Mouse (Mus musculus) stomach, embryonic 14.5 days (tissue): ENCODE data around the gene Tox3. TPM values are rescaled to one million over a fixed set of nuclear protein-coding genes. Genes with fewer than 3 reads are reported as not detected.

Source experiments
- ATAC-seq: fragments of 200-750 bp; cut with Nextera tagmentation; 2 replicates; pipeline ENCODE4 v1.8.0; 2017; ENCODE audit warnings: low read depth, moderate TSS enrichment; ENCODE audit not compliant: insufficient number of reproducible peaks, insufficient read depth, low FRiP score
- H3K27ac ChIP-seq: fragments of 300-500 bp; sonication (generic); 2 replicates; pipeline ENCODE4 v1.5.1; 2014; ENCODE audit warnings: mild to moderate bottlenecking, low read length, moderate library complexity, mixed read lengths
- H3K27me3 ChIP-seq: fragments of 300-500 bp; sonication (generic); 2 replicates; pipeline ENCODE4 v1.6.1; 2014; ENCODE audit warnings: low read length, control low read depth, mixed read lengths; ENCODE audit not compliant: control insufficient read depth, insufficient read depth
- H3K36me3 ChIP-seq: fragments of 300-500 bp; sonication (generic); 2 replicates; pipeline ENCODE4 v1.6.1; 2014; ENCODE audit warnings: mild to moderate bottlenecking, control low read depth, low read length, moderate library complexity, mixed read lengths; ENCODE audit not compliant: control insufficient read depth, insufficient read depth
- H3K4me1 ChIP-seq: fragments of 300-500 bp; sonication (generic); 2 replicates; pipeline ENCODE4 v1.6.1; 2014; ENCODE audit warnings: low read length, control low read depth, mixed read lengths; ENCODE audit not compliant: control insufficient read depth, insufficient read depth
- H3K4me2 ChIP-seq: fragments of 300-500 bp; sonication (generic); replicated peaks from 2 replicates; pipeline ENCODE4 v1.6.1; 2014; ENCODE audit warnings: low read depth, low read length, control low read depth
- H3K4me3 ChIP-seq: fragments of 300-500 bp; sonication (generic); 2 replicates; pipeline ENCODE4 v1.5.1; 2014; ENCODE audit warnings: low read depth, low read length, control low read depth
- H3K9ac ChIP-seq: fragments of 300-500 bp; sonication (generic); replicated peaks from 2 replicates; pipeline ENCODE4 v1.6.1; 2014; ENCODE audit warnings: low read depth, mild to moderate bottlenecking, control low read depth, low read length, moderate library complexity, mixed read lengths
- H3K9me3 ChIP-seq: fragments of 300-500 bp; sonication (generic); 2 replicates; pipeline ENCODE4 v1.6.1; 2016; ENCODE audit warnings: low read depth, low read length, control low read depth; ENCODE audit not compliant: control insufficient read depth
- WGBS: fragments of 180-500 bp; shearing (Covaris S2); extraction: QIAGEN DNeasy Blood & Tissue Kit; methylation state at CpG from one replicate; pipeline ENCODE4 v1.1.7; 2014; 5-methylcytosine and 5-hydroxymethylcytosine counted together
- polyA plus RNA-seq: library from polyadenylated mRNA; unstranded; fragments of >200 nt; fragmentation: Nextera tagmentation; extraction: Ambion mirVana; gene quantifications from 2 replicates; pipeline ENCODE4 v1.2.1, GENCODE M21; 2014

Tox3 gene
- polyA plus RNA-seq, 1 experiment from 2014 or later = 11.2 TPM

- ATAC-seq = no peak
- 90% methylated on average over 5 of the region's 5 CpGs for WGBS
- Histone ChIP-seq H3K27ac (no peak overlapping the region), H3K4me3 (no peak overlapping the region), H3K9me3 (no peaks in the 10 kb centered on the region), H3K4me1 (no peaks in the 10 kb centered on the region), H3K27me3 (no peaks in the 10 kb centered on the region), H3K4me2 (no peak overlapping the region), H3K9ac (no peak overlapping the region), H3K36me3 (peaks cover 5% of the 10 kb centered on the region; the same call in 1 of the 2 replicates)
Observed at GRCm38 (mm10) chr8:90243957-90244356, 104.2 kb downstream of the Tox3 start.

- ATAC-seq = no peak
- Histone ChIP-seq H3K4me1 (no peaks in the 10 kb centered on the region), H3K36me3 (no peaks in the 10 kb centered on the region), H3K4me2 (no peak overlapping the region), H3K9ac (no peak overlapping the region), H3K4me3 (no peak overlapping the region), H3K27me3 (no peaks in the 10 kb centered on the region), H3K9me3 (no peaks in the 10 kb centered on the region), H3K27ac (no peak overlapping the region)
- 95% methylated on average over 2 of the region's 2 CpGs for WGBS
Observed at GRCm38 (mm10) chr8:90242351-90242750, 105.8 kb downstream of the Tox3 start.

- 81% methylated on average over 4 of the region's 4 CpGs for WGBS
- Histone ChIP-seq H3K4me2 (no peak overlapping the region), H3K9me3 (no peaks in the 10 kb centered on the region), H3K36me3 (no peaks in the 10 kb centered on the region), H3K27ac (no peak overlapping the region), H3K27me3 (no peaks in the 10 kb centered on the region), H3K4me3 (no peak overlapping the region), H3K4me1 (no peaks in the 10 kb centered on the region), H3K9ac (no peak overlapping the region)
- ATAC-seq = no peak
Observed at GRCm38 (mm10) chr8:90241461-90241860, 106.7 kb downstream of the Tox3 start.

GRCm38 (mm10) chr8:90232501-90232900 lies 115.6 kb downstream of the Tox3 start:
- H3K27ac ChIP-seq = no peak overlapping the region
- no peaks in the 10 kb centered on the region for H3K4me1 ChIP-seq
- H3K4me2 ChIP-seq = no peak overlapping the region
- H3K9me3 ChIP-seq = no peaks in the 10 kb centered on the region
- no peak overlapping the region for H3K9ac ChIP-seq
- no peak for ATAC-seq
- no peaks in the 10 kb centered on the region for H3K27me3 ChIP-seq
- no peaks in the 10 kb centered on the region for H3K36me3 ChIP-seq
- H3K4me3 ChIP-seq = no peak overlapping the region
- WGBS = 59% methylated on average over 8 of the region's 8 CpGs

GRCm38 (mm10) chr8:90224172-90224571 lies 124.0 kb downstream of the Tox3 start:
- H3K9ac ChIP-seq = no peak overlapping the region
- no peak overlapping the region for H3K4me3 ChIP-seq
- H3K9me3 ChIP-seq = no peaks in the 10 kb centered on the region
- no peaks in the 10 kb centered on the region for H3K4me1 ChIP-seq
- WGBS = 59% methylated on average over 1 of the region's 1 CpGs
- H3K27me3 ChIP-seq = no peaks in the 10 kb centered on the region
- no peak for ATAC-seq
- H3K27ac ChIP-seq = no peak overlapping the region
- no peaks in the 10 kb centered on the region for H3K36me3 ChIP-seq
- H3K4me2 ChIP-seq = no peak overlapping the region

- Histone ChIP-seq H3K4me2 (no peak overlapping the region), H3K9ac (no peak overlapping the region), H3K4me1 (no peaks in the 10 kb centered on the region), H3K27me3 (no peaks in the 10 kb centered on the region), H3K27ac (no peak overlapping the region), H3K36me3 (no peaks in the 10 kb centered on the region), H3K9me3 (no peaks in the 10 kb centered on the region), H3K4me3 (no peak overlapping the region)
- no peak for ATAC-seq
- 71% methylated on average over 14 of the region's 14 CpGs for WGBS
Observed at GRCm38 (mm10) chr8:90209105-90210037, 138.8 kb downstream of the Tox3 start.
